Mouse (Mus musculus): ENCODE measurements around the gene Usp37. TPM values are rescaled to one million over a fixed set of nuclear protein-coding genes. Genes with fewer than 3 reads are reported as not detected.
A peak's percentile ranks its signal among the peaks of the same experiment; 100 is the strongest.

The Usp37 gene
- polyA plus RNA-seq, 1 experiment from 2014 or later, result 29.1 TPM

MicroRNA genes within 50 kb of the gene (microRNA counts, 519-probe panel; counts per million panel counts)
- microRNA mmu-miR-26b, result 3,205 counts per million, percentile 76 among the panel's probes with 10 or more counts

Small RNA genes lying within 50 kb of the gene (microRNA-seq; reads per million reads assigned to microRNA genes)
- not detected for gene Gm25035 (ENCODE audit: borderline number of aligned reads)
- gene Mir26b (ENCODE audit: borderline number of aligned reads), result 22,700 reads per million, percentile 97 among the genes with 10 or more reads in this experiment

Other genes starting within 250 kb of the Usp37 start
- 35.4 and 35.6 TPM in 2 replicates for gene Tmbim1, start 238.7 kb downstream of the Usp37 start, polyA plus RNA-seq (2014; fragmentation: Nextera tagmentation; extraction: Ambion mirVana)
- gene Catip, start 182.2 kb downstream of the Usp37 start, polyA plus RNA-seq (2014; fragmentation: Nextera tagmentation; extraction: Ambion mirVana), result 0.43 and 0.95 TPM in 2 replicates
- 5.6 and 5.7 TPM in 2 replicates for gene Slc11a1, start 169.1 kb downstream of the Usp37 start, polyA plus RNA-seq (2014; fragmentation: Nextera tagmentation; extraction: Ambion mirVana)
- gene Ctdsp1, start 152.8 kb downstream of the Usp37 start, polyA plus RNA-seq (2014; fragmentation: Nextera tagmentation; extraction: Ambion mirVana), result 83.7 and 92.8 TPM in 2 replicates
- gene Vil1, start 134.9 kb downstream of the Usp37 start, polyA plus RNA-seq (2014; fragmentation: Nextera tagmentation; extraction: Ambion mirVana), result 0.13 TPM in 1 of 2 replicates, not detected in the other
- 56.4 and 62.5 TPM in 2 replicates for gene Cnot9, start 38.2 kb downstream of the Usp37 start, polyA plus RNA-seq (2014; fragmentation: Nextera tagmentation; extraction: Ambion mirVana)
- 2.0 and 2.9 TPM in 2 replicates for gene Plcd4, start 1.4 kb downstream of the Usp37 start, polyA plus RNA-seq (2014; fragmentation: Nextera tagmentation; extraction: Ambion mirVana)
- gene Zfp142, start 44.0 kb upstream of the Usp37 start, polyA plus RNA-seq (2014; fragmentation: Nextera tagmentation; extraction: Ambion mirVana), result 7.4 and 8.1 TPM in 2 replicates
- 16.6 and 18.9 TPM in 2 replicates for gene Bcs1l, start 44.0 kb upstream of the Usp37 start, polyA plus RNA-seq (2014; fragmentation: Nextera tagmentation; extraction: Ambion mirVana)
- gene Rnf25, start 57.1 kb upstream of the Usp37 start, polyA plus RNA-seq (2014; fragmentation: Nextera tagmentation; extraction: Ambion mirVana), result 7.0 and 8.8 TPM in 2 replicates
- gene Stk36, start 57.2 kb upstream of the Usp37 start, polyA plus RNA-seq (2014; fragmentation: Nextera tagmentation; extraction: Ambion mirVana), result 7.7 and 10.5 TPM in 2 replicates
- gene Ttll4, start 117.5 kb upstream of the Usp37 start, polyA plus RNA-seq (2014; fragmentation: Nextera tagmentation; extraction: Ambion mirVana), result 18.2 and 20.1 TPM in 2 replicates
- 9.0 and 9.7 TPM in 2 replicates for gene Cyp27a1, start 169.3 kb upstream of the Usp37 start, polyA plus RNA-seq (2014; fragmentation: Nextera tagmentation; extraction: Ambion mirVana)
- 4.5 and 6.4 TPM in 2 replicates for gene Prkag3, start 204.9 kb upstream of the Usp37 start, polyA plus RNA-seq (2014; fragmentation: Nextera tagmentation; extraction: Ambion mirVana)
- gene Wnt6, start 227.6 kb upstream of the Usp37 start, polyA plus RNA-seq (2014; fragmentation: Nextera tagmentation; extraction: Ambion mirVana), result 16.1 and 23.1 TPM in 2 replicates
- 6.1 and 6.7 TPM in 2 replicates for gene Wnt10a, start 247.2 kb upstream of the Usp37 start, polyA plus RNA-seq (2014; fragmentation: Nextera tagmentation; extraction: Ambion mirVana)